In the genomic region with DNA sequence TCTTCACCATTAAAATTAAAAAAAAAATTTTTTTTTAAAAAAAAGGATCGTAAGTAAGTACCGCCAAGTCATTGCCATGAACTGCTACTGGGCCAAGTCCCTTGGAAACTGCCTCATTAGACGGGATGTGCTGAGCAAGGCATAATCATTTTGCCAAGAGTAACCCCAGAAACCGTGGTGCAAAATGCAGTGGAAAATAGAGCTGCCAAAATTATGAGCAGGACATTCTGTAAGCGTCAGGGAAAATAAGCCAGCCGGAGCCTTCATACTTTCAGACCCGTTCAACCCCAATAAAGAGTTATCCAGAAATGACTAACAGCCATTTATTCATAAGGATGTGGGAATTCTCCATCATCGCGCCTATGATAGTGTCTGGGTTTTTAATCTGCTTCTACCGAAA, we compare ENCODE assay signal across 8 mouse cellular contexts.
DNase-seq lines count a peak whose midpoint lies in the region; ATAC-seq and TF ChIP-seq lines count a peak whose summit lies in the region.

No protein-coding gene starts in this region.

- peaks cover 27% of the 10 kb centered on the region for H3K4me1 ChIP-seq in lung, embryonic 14.5 days (ENCODE audit: insufficient read depth)
- peaks cover 56% of the 10 kb centered on the region for H3K4me1 ChIP-seq in forebrain, embryonic 12.5 days
- peaks cover 25% of the 10 kb centered on the region; the same call in 1 of the 2 replicates for H3K4me1 ChIP-seq in kidney, embryonic 14.5 days (ENCODE audit: control insufficient read depth, insufficient read depth, low read length)
- peaks cover 39% of the 10 kb centered on the region for H3K4me1 ChIP-seq in midbrain, embryonic 15.5 days

- DNase-seq in lung, embryonic 14.5 days: peak; percentile 84
- DNase-seq in lung, postnatal 36 days: no peak
- DNase-seq in adrenal gland, adult 8-10 months: no peak
- DNase-seq in adrenal gland, postnatal 10 days: no peak
- no peak for DNase-seq in urinary bladder, postnatal 36 days (ENCODE audit: low spot score in 2 of 2)

- H3K9me3 ChIP-seq in lung, embryonic 14.5 days (ENCODE audit: low read depth, low read length): no peaks in the 10 kb centered on the region
- H3K9me3 ChIP-seq in forebrain, embryonic 12.5 days: no peaks in the 10 kb centered on the region
- no peaks in the 10 kb centered on the region for H3K9me3 ChIP-seq in kidney, embryonic 14.5 days (ENCODE audit: control insufficient read depth, low read length)
- H3K9me3 ChIP-seq in midbrain, embryonic 15.5 days: no peaks in the 10 kb centered on the region

- H3K4me3 ChIP-seq in lung, embryonic 14.5 days (ENCODE audit: low read depth, low read length): peak overlapping the region; percentile 60
- H3K4me3 ChIP-seq in forebrain, embryonic 12.5 days (replicated peaks): peak overlapping the region; percentile 58
- H3K4me3 ChIP-seq in kidney, embryonic 14.5 days (ENCODE audit: low read length): peak overlapping the region; percentile 68
- H3K4me3 ChIP-seq in midbrain, embryonic 15.5 days: peak overlapping the region; percentile 54

- H3K27ac ChIP-seq in lung, embryonic 14.5 days (ENCODE audit: low read depth): peak overlapping the region; percentile 95
- peak overlapping the region; percentile 92 for H3K27ac ChIP-seq in forebrain, embryonic 12.5 days
- H3K27ac ChIP-seq in kidney, embryonic 14.5 days (ENCODE audit: low read depth, low read length): peak overlapping the region; percentile 87
- peak overlapping the region; percentile 88 for H3K27ac ChIP-seq in midbrain, embryonic 15.5 days

- H3K27me3 ChIP-seq in lung, embryonic 14.5 days (ENCODE audit: insufficient read depth, low read length): no peaks in the 10 kb centered on the region
- H3K27me3 ChIP-seq in forebrain, embryonic 12.5 days: no peaks in the 10 kb centered on the region
- no peaks in the 10 kb centered on the region for H3K27me3 ChIP-seq in kidney, embryonic 14.5 days (ENCODE audit: control insufficient read depth, insufficient read depth, low read length)
- 0 out of 2 replicates have a peak, but pooled peaks cover 6% of the 10 kb centered on the region for H3K27me3 ChIP-seq in midbrain, embryonic 15.5 days (replicated peaks)

- H3K4me2 ChIP-seq in lung, embryonic 14.5 days: peak overlapping the region; percentile 78
- peak overlapping the region; percentile 76 for H3K4me2 ChIP-seq in forebrain, embryonic 12.5 days
- peak overlapping the region; percentile 74 for H3K4me2 ChIP-seq in kidney, embryonic 14.5 days (replicated peaks; ENCODE audit: low read depth, low read length)
- H3K4me2 ChIP-seq in midbrain, embryonic 15.5 days: peak overlapping the region; percentile 67

- H3K36me3 ChIP-seq in lung, embryonic 14.5 days (ENCODE audit: insufficient read depth): 0 out of 2 replicates have a peak, but pooled peaks cover 7% of the 10 kb centered on the region
- no peaks in the 10 kb centered on the region for H3K36me3 ChIP-seq in forebrain, embryonic 12.5 days (replicated peaks)
- no peaks in the 10 kb centered on the region for H3K36me3 ChIP-seq in kidney, embryonic 14.5 days (ENCODE audit: control insufficient read depth, insufficient read depth, low read length)
- H3K36me3 ChIP-seq in midbrain, embryonic 15.5 days (replicated peaks): no peaks in the 10 kb centered on the region

- 6% methylated on average over 10 of the region's 10 CpGs for WGBS in lung, embryonic 14.5 days
- WGBS in forebrain, embryonic 12.5 days: 8% methylated on average over 10 of the region's 10 CpGs
- 15% methylated on average over 10 of the region's 10 CpGs for WGBS in kidney, embryonic 14.5 days
- 5% methylated on average over 10 of the region's 10 CpGs for WGBS in midbrain, embryonic 15.5 days

- peak overlapping the region; percentile 69 for H3K9ac ChIP-seq in lung, embryonic 14.5 days
- peak overlapping the region; percentile 76 for H3K9ac ChIP-seq in forebrain, embryonic 12.5 days
- H3K9ac ChIP-seq in kidney, embryonic 14.5 days (ENCODE audit: low read depth, low read length): peak overlapping the region; percentile 71
- H3K9ac ChIP-seq in midbrain, embryonic 15.5 days: peak overlapping the region; percentile 59

- ATAC-seq in lung, embryonic 14.5 days (ENCODE audit: insufficient read depth): no peak
- no peak for ATAC-seq in forebrain, embryonic 12.5 days (ENCODE audit: low FRiP score)
- no peak for ATAC-seq in kidney, embryonic 14.5 days (ENCODE audit: low FRiP score, low TSS enrichment)
- no peak for ATAC-seq in midbrain, embryonic 15.5 days (replicated peaks)

- TF ChIP-seq CTCF in lung, embryonic 14.5 days (IDR thresholded peaks at IDR 0.05; ENCODE audit: low read depth): no peak
